Mouse (Mus musculus) erythroblast, embryonic 14.5 days (primary cell): ENCODE data around the gene Atp5e.

Source experiments
- GATA1 ChIP-seq: IDR thresholded peaks from 2 replicates; pipeline ENCODE4 v1.6.1; 2012; ENCODE audit warnings: low read length, inconsistent platforms, mixed read lengths
- TAL1 ChIP-seq: IDR thresholded peaks from 3 replicates; pipeline ENCODE4 v1.6.1; 2012; ENCODE audit warnings: low read length, inconsistent platforms, mixed read lengths

DNA sequence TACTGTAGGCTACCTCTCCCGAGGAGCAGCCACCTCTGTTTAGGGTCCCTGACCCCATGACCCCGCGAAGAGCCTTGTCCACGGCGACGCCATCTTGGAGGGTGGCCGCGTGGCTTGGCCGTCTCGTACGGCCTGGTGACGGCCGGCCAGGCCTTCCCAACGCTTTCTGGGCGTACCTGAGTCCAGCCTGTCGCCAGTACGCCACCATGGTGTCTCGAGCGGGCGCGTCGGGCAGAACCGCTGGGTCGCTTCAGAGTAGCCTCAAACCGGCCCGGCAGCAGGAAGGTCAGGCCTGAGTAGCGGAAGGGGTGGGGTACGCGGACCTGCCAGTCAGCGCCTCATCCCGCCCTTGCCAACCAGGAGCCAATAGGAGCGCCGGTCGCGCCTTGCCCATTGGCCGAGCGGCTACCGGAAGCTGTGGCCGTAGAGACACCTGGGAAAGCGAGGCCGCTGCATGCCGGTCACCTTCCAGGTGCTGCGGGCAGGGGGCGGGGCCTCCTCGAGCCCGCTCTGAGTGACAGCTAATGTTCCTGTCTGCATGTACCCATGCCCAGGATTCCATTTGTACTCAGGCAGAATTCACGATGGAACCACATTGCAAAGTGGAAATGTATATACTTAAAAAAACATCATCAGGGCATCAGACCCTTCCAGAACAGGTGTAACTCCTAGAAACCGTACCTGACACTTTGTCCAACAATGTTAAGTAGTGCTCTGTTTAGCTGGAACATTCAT is at the start of gene Atp5e:
- no peak for TF ChIP-seq GATA1
- no peak for TF ChIP-seq TAL1
